Mouse (Mus musculus) hematopoietic stem cell, adult 5-6 weeks (primary cell): ENCODE data around the gene Zic5. TPM values are rescaled to one million over a fixed set of nuclear protein-coding genes. Genes with fewer than 3 reads are reported as not detected.

Experiments used
- ATAC-seq, 2 experiments: fragments of 125-278 bp in 1 of 2; replicated peaks in 1 of 2; 2 replicates each; pipeline ENCODE4 v1.8.0; 2016 to 2017; ENCODE audit warnings: inconsistent platforms in 2 of 2, mild to moderate bottlenecking in 2 of 2, moderate number of reproducible peaks in 2 of 2, low read depth in 1 of 2, moderate TSS enrichment in 1 of 2; ENCODE audit not compliant: low FRiP score in 2 of 2, poor library complexity in 2 of 2, severe bottlenecking in 2 of 2, insufficient read depth in 1 of 2, low TSS enrichment in 1 of 2
- total RNA-seq: library from RNA; stranded (forward); fragments of 172-1452, 232-1000 nt; gene quantifications from 2 replicates; pipeline ENCODE4 v1.2.3, GENCODE M21; 2017

Zic5 gene
- total RNA-seq, 1 experiment from 2014 or later = not detected

GRCm38 (mm10) chr14:122453996-122454738 lies 11.3 kb downstream of the Zic5 start:
- ATAC-seq = no peak

- peak; percentile 56 to 62 for ATAC-seq
Measured at GRCm38 (mm10) chr14:122453388-122453995, 12.0 kb downstream of the Zic5 start.

- no peak for ATAC-seq
Measured at GRCm38 (mm10) chr14:122452701-122453387, 12.6 kb downstream of the Zic5 start.

- no peak for ATAC-seq
Measured at GRCm38 (mm10) chr14:122451551-122452145, 13.8 kb downstream of the Zic5 start.

- ATAC-seq = no peak
Measured at GRCm38 (mm10) chr14:122450496-122451382, 14.7 kb downstream of the Zic5 start, which contains the start of gene Gm5089. TSS of gene Gm5089 (minus strand) at chr14:122451115.

GRCm38 (mm10) chr14:122449601-122450495 lies 15.6 kb downstream of the Zic5 start:
- ATAC-seq = peak; percentile 17 to 26; a peak in 2 of 4 replicates

- no peak for ATAC-seq
Measured at GRCm38 (mm10) chr14:122436850-122437249, 28.6 kb downstream of the Zic5 start.

- peak; percentile 36 to 37; a peak in 1 of 4 replicates for ATAC-seq
Measured at GRCm38 (mm10) chr14:122434039-122434438, 31.4 kb downstream of the Zic5 start.

GRCm38 (mm10) chr14:122432558-122432957 lies 32.9 kb downstream of the Zic5 start:
- no peak for ATAC-seq

- no peak for ATAC-seq
Measured at GRCm38 (mm10) chr14:122427654-122428053, 37.8 kb downstream of the Zic5 start.

GRCm38 (mm10) chr14:122427204-122427560 lies 38.3 kb downstream of the Zic5 start:
- ATAC-seq = no peak

- ATAC-seq = no peak
Measured at GRCm38 (mm10) chr14:122426529-122427203, 38.8 kb downstream of the Zic5 start.

GRCm38 (mm10) chr14:122424441-122424840 lies 41.0 kb downstream of the Zic5 start:
- no peak for ATAC-seq

GRCm38 (mm10) chr14:122416166-122416771 lies 49.2 kb downstream of the Zic5 start:
- no peak for ATAC-seq

- ATAC-seq = no peak
Measured at GRCm38 (mm10) chr14:122414786-122415185, 50.7 kb downstream of the Zic5 start.
